Mouse (Mus musculus) lung, embryonic 15.5 days (tissue): ENCODE results near the gene Bcr. TPM values are rescaled to one million over a fixed set of nuclear protein-coding genes. Genes with fewer than 3 reads are reported as not detected.

ENCODE experiments used
- ATAC-seq: fragments of 200-750 bp; cut with Nextera tagmentation; 2 replicates; pipeline ENCODE4 v1.8.0; 2017; ENCODE audit warnings: moderate number of reproducible peaks, borderline replicate concordance; ENCODE audit not compliant: low FRiP score, low TSS enrichment; ENCODE audit errors: extremely low read depth
- H3K27ac ChIP-seq: fragments of 300-500 bp; sonication (generic); 2 replicates; pipeline ENCODE4 v1.5.1; 2015; ENCODE audit warnings: moderate library complexity, mild to moderate bottlenecking, inconsistent platforms
- H3K27me3 ChIP-seq: fragments of 300-500 bp; sonication (generic); 2 replicates; pipeline ENCODE4 v1.6.1; 2015; ENCODE audit warnings: inconsistent platforms
- H3K36me3 ChIP-seq: fragments of 300-500 bp; sonication (generic); 2 replicates; pipeline ENCODE4 v1.6.1; 2015; ENCODE audit warnings: inconsistent platforms
- H3K4me1 ChIP-seq: fragments of 300-500 bp; sonication (generic); 2 replicates; pipeline ENCODE4 v1.6.1; 2015; ENCODE audit warnings: inconsistent platforms
- H3K4me2 ChIP-seq: fragments of 300-500 bp; sonication (generic); 2 replicates; pipeline ENCODE4 v1.6.1; 2015; ENCODE audit warnings: inconsistent platforms, mild to moderate bottlenecking, moderate library complexity
- H3K4me3 ChIP-seq: fragments of 300-500 bp; sonication (generic); 2 replicates; pipeline ENCODE4 v1.5.1; 2015; ENCODE audit warnings: mild to moderate bottlenecking, inconsistent platforms
- H3K9ac ChIP-seq: fragments of 300-500 bp; sonication (generic); 2 replicates; pipeline ENCODE4 v1.6.1; 2015; ENCODE audit warnings: inconsistent platforms
- H3K9me3 ChIP-seq: fragments of 300-500 bp; sonication (generic); 2 replicates; pipeline ENCODE4 v1.6.1; 2016; ENCODE audit warnings: inconsistent platforms
- WGBS: fragments of 180-500 bp; shearing (Covaris S2); methylation state at CpG from one replicate; pipeline ENCODE4 v1.1.7; 2015; 5-methylcytosine and 5-hydroxymethylcytosine counted together
- polyA plus RNA-seq: library from polyadenylated mRNA; unstranded; fragments of >200 nt; fragmentation: Nextera tagmentation; extraction: Ambion mirVana; gene quantifications from 2 replicates; pipeline ENCODE4 v1.2.1, GENCODE M21; 2015

Gene Bcr
- polyA plus RNA-seq, 1 experiment from 2014 or later, result 8.6 TPM

GRCm38 (mm10) chr10:75173056-75173455 is 112.7 kb downstream of the Bcr start:
- no peak overlapping the region for H3K9ac ChIP-seq
- H3K4me3 ChIP-seq, result no peak overlapping the region
- H3K27ac ChIP-seq, result peak overlapping the region; percentile 58
- 50% methylated on average over 8 of the region's 8 CpGs for WGBS
- no peak for ATAC-seq
- peaks cover 27% of the 10 kb centered on the region for H3K4me1 ChIP-seq
- H3K9me3 ChIP-seq, result no peaks in the 10 kb centered on the region
- no peak overlapping the region for H3K4me2 ChIP-seq
- H3K27me3 ChIP-seq, result no peaks in the 10 kb centered on the region
- H3K36me3 ChIP-seq, result peaks cover 32% of the 10 kb centered on the region

DNA sequence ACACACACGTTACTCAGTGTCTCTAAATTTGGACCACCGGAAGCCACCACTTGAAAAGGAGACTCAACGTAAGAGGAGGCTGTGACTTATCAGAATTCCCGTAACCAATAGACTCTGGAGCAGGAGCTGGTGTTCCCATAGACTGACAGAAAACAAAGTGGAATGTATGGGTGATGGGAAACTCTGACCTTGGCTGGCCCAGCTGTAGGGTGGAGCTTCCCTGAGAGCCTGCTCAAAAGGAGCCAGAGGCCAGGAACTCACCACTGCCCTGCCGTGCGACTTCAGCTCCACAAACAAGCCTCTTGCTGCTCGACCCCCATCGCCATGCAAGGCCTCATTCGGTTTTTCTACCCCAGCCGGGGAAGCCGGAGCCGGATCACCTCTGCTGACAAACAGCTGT is 113.3 kb downstream of the Bcr start:
- peaks cover 27% of the 10 kb centered on the region for H3K4me1 ChIP-seq
- H3K9me3 ChIP-seq, result no peaks in the 10 kb centered on the region
- H3K9ac ChIP-seq, result no peak overlapping the region
- H3K27me3 ChIP-seq, result no peaks in the 10 kb centered on the region
- H3K27ac ChIP-seq, result peak overlapping the region; percentile 58
- H3K4me2 ChIP-seq, result 0 out of 2 replicates have a peak overlapping the region, but pooled peaks have one; percentile 2
- ATAC-seq, result 0 out of 2 replicates have a peak, but pooled peaks have one; percentile 16
- no peak overlapping the region for H3K4me3 ChIP-seq
- WGBS, result 44% methylated on average over 12 of the region's 12 CpGs
- peaks cover 32% of the 10 kb centered on the region for H3K36me3 ChIP-seq

GRCm38 (mm10) chr10:75176494-75176893 is 116.1 kb downstream of the Bcr start:
- H3K4me1 ChIP-seq, result peaks cover 24% of the 10 kb centered on the region
- ATAC-seq, result peak; percentile 68
- H3K27me3 ChIP-seq, result no peaks in the 10 kb centered on the region
- no peaks in the 10 kb centered on the region for H3K9me3 ChIP-seq
- H3K27ac ChIP-seq, result peak overlapping the region; percentile 75
- no peak overlapping the region for H3K4me3 ChIP-seq
- H3K9ac ChIP-seq, result no peak overlapping the region
- H3K36me3 ChIP-seq, result peaks cover 46% of the 10 kb centered on the region
- H3K4me2 ChIP-seq, result no peak overlapping the region
- 38% methylated on average over 8 of the region's 8 CpGs for WGBS

- no peak overlapping the region for H3K9ac ChIP-seq
- no peaks in the 10 kb centered on the region for H3K27me3 ChIP-seq
- H3K4me1 ChIP-seq, result peaks cover 15% of the 10 kb centered on the region
- peaks cover 50% of the 10 kb centered on the region for H3K36me3 ChIP-seq
- no peak for ATAC-seq
- no peaks in the 10 kb centered on the region for H3K9me3 ChIP-seq
- H3K4me3 ChIP-seq, result no peak overlapping the region
- WGBS, result 88% methylated on average over 5 of the region's 5 CpGs
- H3K27ac ChIP-seq, result no peak overlapping the region
- no peak overlapping the region for H3K4me2 ChIP-seq
Measured at GRCm38 (mm10) chr10:75178911-75179310, 118.5 kb downstream of the Bcr start.

- Histone ChIP-seq H3K4me2 (no peak overlapping the region), H3K4me3 (no peak overlapping the region), H3K9me3 (no peaks in the 10 kb centered on the region), H3K27ac (no peak overlapping the region), H3K9ac (no peak overlapping the region), H3K36me3 (peaks cover 50% of the 10 kb centered on the region), H3K4me1 (peaks cover 25% of the 10 kb centered on the region), H3K27me3 (no peaks in the 10 kb centered on the region)
- 16% methylated on average over 14 of the region's 14 CpGs for WGBS
- ATAC-seq, result peak; percentile 31; the same call in 1 of the 2 replicates
Measured at GRCm38 (mm10) chr10:75182151-75182774, 121.9 kb downstream of the Bcr start.

- Histone ChIP-seq H3K4me1 (peaks cover 39% of the 10 kb centered on the region), H3K27ac (no peak overlapping the region), H3K4me2 (no peak overlapping the region), H3K36me3 (peaks cover 24% of the 10 kb centered on the region), H3K9ac (no peak overlapping the region), H3K9me3 (no peaks in the 10 kb centered on the region), H3K4me3 (no peak overlapping the region), H3K27me3 (no peaks in the 10 kb centered on the region)
- ATAC-seq, result no peak
- WGBS, result 84% methylated on average over 9 of the region's 9 CpGs
Measured at GRCm38 (mm10) chr10:75184826-75185225, 124.4 kb downstream of the Bcr start.

DNA sequence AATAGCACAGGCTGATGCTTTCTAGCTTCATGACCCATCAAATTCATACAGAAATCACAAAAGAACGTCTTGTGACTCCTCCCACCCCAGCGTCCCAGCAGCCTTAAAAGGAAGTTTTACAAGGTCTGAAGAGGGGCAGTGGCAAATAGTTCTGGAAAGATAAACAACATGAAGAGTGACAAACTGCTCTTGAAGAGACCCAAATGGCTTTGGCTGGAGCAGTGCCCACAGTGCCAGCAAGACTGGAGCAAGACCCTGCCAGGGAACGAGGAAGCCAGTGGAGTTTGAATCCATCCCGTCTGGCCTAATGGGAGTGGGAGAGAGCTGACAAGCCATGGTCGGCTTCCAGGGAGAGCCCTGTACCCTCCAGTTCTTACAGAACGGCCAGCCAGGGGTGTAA is 126.2 kb downstream of the Bcr start:
- H3K27me3 ChIP-seq, result no peaks in the 10 kb centered on the region
- H3K4me1 ChIP-seq, result peaks cover 39% of the 10 kb centered on the region
- H3K4me2 ChIP-seq, result peak overlapping the region; percentile 5; the same call in 1 of the 2 replicates
- no peaks in the 10 kb centered on the region for H3K9me3 ChIP-seq
- H3K4me3 ChIP-seq, result no peak overlapping the region
- no peak overlapping the region for H3K9ac ChIP-seq
- WGBS, result 14% methylated on average over 6 of the region's 6 CpGs
- peak overlapping the region; percentile 84 for H3K27ac ChIP-seq
- peak; percentile 60; the same call in 1 of the 2 replicates for ATAC-seq
- peaks cover 9% of the 10 kb centered on the region; the same call in 1 of the 2 replicates for H3K36me3 ChIP-seq

- 31% methylated on average over 8 of the region's 8 CpGs for WGBS
- Histone ChIP-seq H3K4me2 (no peak overlapping the region), H3K27me3 (no peaks in the 10 kb centered on the region), H3K9ac (no peak overlapping the region), H3K4me1 (peaks cover 39% of the 10 kb centered on the region), H3K4me3 (no peak overlapping the region), H3K27ac (peak overlapping the region; percentile 84), H3K9me3 (no peaks in the 10 kb centered on the region), H3K36me3 (0 out of 2 replicates have a peak, but pooled peaks cover 5% of the 10 kb centered on the region)
- peak; percentile 82 for ATAC-seq
Measured at GRCm38 (mm10) chr10:75187366-75188056, 127.1 kb downstream of the Bcr start.

GRCm38 (mm10) chr10:75191647-75192046 is 131.3 kb downstream of the Bcr start:
- Histone ChIP-seq H3K27ac (no peak overlapping the region), H3K36me3 (no peaks in the 10 kb centered on the region), H3K4me3 (no peak overlapping the region), H3K27me3 (no peaks in the 10 kb centered on the region), H3K9ac (no peak overlapping the region), H3K9me3 (0 out of 2 replicates have a peak, but pooled peaks cover 3% of the 10 kb centered on the region), H3K4me1 (peaks cover 20% of the 10 kb centered on the region), H3K4me2 (no peak overlapping the region)
- 47% methylated on average over 7 of the region's 7 CpGs for WGBS
- ATAC-seq, result no peak

DNA sequence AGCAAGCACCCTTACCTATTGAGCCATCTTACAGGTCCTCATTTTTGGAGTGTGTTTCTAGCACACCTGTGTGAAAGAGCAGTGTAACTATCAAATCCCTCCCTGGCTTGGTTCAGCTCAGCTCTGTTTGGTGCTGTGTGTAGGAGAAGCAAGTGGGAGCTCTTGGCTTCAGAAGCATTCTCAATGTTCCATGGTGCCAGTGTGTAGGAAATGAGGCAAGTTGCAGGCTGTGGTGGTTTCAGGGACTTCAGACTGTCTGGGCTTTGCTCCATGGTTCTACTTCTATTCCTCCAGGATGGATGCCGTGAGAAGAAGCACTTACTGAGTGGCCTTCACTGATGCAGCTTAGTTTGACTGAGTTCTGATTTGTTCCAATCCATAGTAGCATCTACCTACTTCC is 137.4 kb downstream of the Bcr start:
- no peak for ATAC-seq
- H3K9me3 ChIP-seq, result 0 out of 2 replicates have a peak, but pooled peaks cover 2% of the 10 kb centered on the region
- no peak overlapping the region for H3K4me2 ChIP-seq
- peaks cover 10% of the 10 kb centered on the region; the same call in 1 of the 2 replicates for H3K4me1 ChIP-seq
- no peak overlapping the region for H3K27ac ChIP-seq
- H3K4me3 ChIP-seq, result no peak overlapping the region
- H3K36me3 ChIP-seq, result no peaks in the 10 kb centered on the region
- H3K27me3 ChIP-seq, result no peaks in the 10 kb centered on the region
- WGBS, result 89% methylated on average over 1 of the region's 1 CpGs
- H3K9ac ChIP-seq, result no peak overlapping the region

DNA sequence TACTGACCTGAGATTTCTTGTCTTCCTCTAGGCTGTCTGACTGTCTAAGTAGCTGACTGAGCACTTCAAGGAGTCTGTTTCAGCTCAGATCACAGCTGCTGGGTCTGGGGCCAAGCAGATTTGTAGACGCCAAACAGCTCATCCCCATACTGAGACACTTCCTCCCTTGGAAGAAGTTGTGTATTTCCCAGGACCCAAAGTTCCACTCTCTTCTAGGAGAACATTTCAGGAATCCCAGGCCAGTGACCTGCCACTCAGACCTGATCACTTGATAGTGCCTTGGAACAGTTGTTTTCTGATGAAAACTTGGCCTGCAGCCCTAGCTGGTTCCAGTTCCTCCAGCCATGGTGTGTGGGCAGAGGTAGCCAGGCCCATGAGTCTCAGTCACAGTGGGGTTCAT is 140.3 kb downstream of the Bcr start:
- Histone ChIP-seq H3K9ac (no peak overlapping the region), H3K9me3 (no peaks in the 10 kb centered on the region), H3K27ac (peak overlapping the region; percentile 75), H3K4me1 (peaks cover 10% of the 10 kb centered on the region; the same call in 1 of the 2 replicates), H3K36me3 (no peaks in the 10 kb centered on the region), H3K4me2 (no peak overlapping the region), H3K4me3 (no peak overlapping the region), H3K27me3 (no peaks in the 10 kb centered on the region)
- peak; percentile 92 for ATAC-seq
- WGBS, result 38% methylated on average over 1 of the region's 1 CpGs

- no peaks in the 10 kb centered on the region for H3K9me3 ChIP-seq
- no peaks in the 10 kb centered on the region for H3K36me3 ChIP-seq
- no peak overlapping the region for H3K4me3 ChIP-seq
- H3K27me3 ChIP-seq, result no peaks in the 10 kb centered on the region
- WGBS, result 73% methylated on average over 4 of the region's 4 CpGs
- no peak overlapping the region for H3K9ac ChIP-seq
- no peak for ATAC-seq
- H3K4me1 ChIP-seq, result peaks cover 7% of the 10 kb centered on the region; the same call in 1 of the 2 replicates
- H3K27ac ChIP-seq, result no peak overlapping the region
- H3K4me2 ChIP-seq, result no peak overlapping the region
Measured at GRCm38 (mm10) chr10:75206192-75206591, 145.8 kb downstream of the Bcr start.
